Mouse (Mus musculus): Measurements from ENCODE around the gene Gm36176. TPM values are rescaled to one million over a fixed set of nuclear protein-coding genes. Genes with fewer than 3 reads are reported as not detected.
"Not testable (repeated sequence)": the region's sequence is repeated elsewhere in the genome, so short reads cannot be mapped to it uniquely, and the experiment has no call there.

Gm36176 gene
- polyA plus RNA-seq (2012; rRNA removed): not detected in 2 replicates

GRCm38 (mm10) chr10:77846503-77846902, at the start of gene Gm36176:
Gene Gm36176 (plus strand): TSS chr10:77846803.
- Histone ChIP-seq H3K4me1 (ENCODE audit: control insufficient read depth, insufficient read depth, low read length) (no peaks in the 10 kb centered on the region), H3K27ac (ENCODE audit: insufficient read depth, low read length) (no peak within 1 kb of the TSS), H3K4me3 (replicated peaks; ENCODE audit: insufficient read depth, low read depth, low read length) (no peak within 1 kb of the TSS), H3K27me3 (ENCODE audit: control insufficient read depth, insufficient read depth, low read length) (no peaks in the 10 kb centered on the region)
- no peak for DNase-seq
- WGBS: 69% methylated on average over 2 of the region's 3 CpGs
- no peak for TF ChIP-seq POLR2A (IDR thresholded peaks at IDR 0.05; ENCODE audit: borderline replicate concordance, insufficient read depth, low read length)
- no peak for TF ChIP-seq CTCF (IDR thresholded peaks at IDR 0.05; ENCODE audit: borderline replicate concordance, insufficient read depth, low read depth, low read length)

GRCm38 (mm10) chr10:77797677-77798076, 48.9 kb upstream of the Gm36176 start:
- Histone ChIP-seq H3K27me3 (ENCODE audit: control insufficient read depth, insufficient read depth, low read length) (no peaks in the 10 kb centered on the region), H3K27ac (ENCODE audit: insufficient read depth, low read length) (no peak overlapping the region), H3K4me3 (replicated peaks; ENCODE audit: insufficient read depth, low read depth, low read length) (no peak overlapping the region), H3K4me1 (ENCODE audit: control insufficient read depth, insufficient read depth, low read length) (no peaks in the 10 kb centered on the region)
- WGBS: 39% methylated on average over 3 of the region's 3 CpGs
- TF ChIP-seq POLR2A (IDR thresholded peaks at IDR 0.05; ENCODE audit: borderline replicate concordance, insufficient read depth, low read length): no peak
- TF ChIP-seq CTCF (IDR thresholded peaks at IDR 0.05; ENCODE audit: borderline replicate concordance, insufficient read depth, low read depth, low read length): no peak
- DNase-seq: no peak

GRCm38 (mm10) chr10:77798164-77798920, 48.3 kb upstream of the Gm36176 start:
- not testable (repeated sequence) for H3K27me3 ChIP-seq (ENCODE audit: control insufficient read depth, insufficient read depth, low read length); H3K4me3 ChIP-seq (replicated peaks; ENCODE audit: insufficient read depth, low read depth, low read length); H3K27ac ChIP-seq (ENCODE audit: insufficient read depth, low read length); H3K4me1 ChIP-seq (ENCODE audit: control insufficient read depth, insufficient read depth, low read length)
- 36% methylated on average over 3 of the region's 3 CpGs for WGBS
- peak in 1 of 2 experiments; percentile 23 for DNase-seq

DNA sequence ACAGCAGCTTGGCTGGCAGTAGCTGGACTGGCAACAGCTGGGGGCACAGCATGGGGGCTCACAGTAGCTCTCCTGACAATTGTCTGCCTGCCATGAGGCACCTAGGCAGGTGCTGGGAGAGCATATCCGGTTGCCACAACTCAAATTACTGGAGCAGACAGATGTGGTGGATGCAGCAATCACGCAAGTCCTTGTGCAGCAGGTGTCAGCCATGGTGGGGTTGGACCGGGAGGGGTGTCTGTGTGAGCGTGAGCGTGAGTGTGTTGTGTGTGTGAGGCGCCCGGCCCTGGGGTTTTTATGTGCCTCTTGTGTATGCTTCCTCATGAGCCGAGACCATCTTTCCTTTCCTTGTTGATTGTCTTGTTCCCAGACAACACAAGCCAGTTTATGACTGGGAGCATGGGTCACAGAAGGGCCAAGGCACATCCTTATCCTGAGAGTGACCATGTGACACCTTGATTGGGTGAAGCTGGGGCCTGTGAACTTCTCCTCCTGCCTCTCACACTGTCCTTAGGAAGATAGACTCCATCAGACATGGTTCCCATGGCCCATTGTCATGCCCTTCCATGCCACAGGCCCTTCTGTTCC, 47.6 kb upstream of the Gm36176 start, which contains the start of gene Gm19668:
Gene Gm19668 (minus strand): TSS at position 213 of the 588 bp plus-strand sequence.
- H3K4me3 ChIP-seq (replicated peaks; ENCODE audit: insufficient read depth, low read depth, low read length): no peak within 1 kb of the TSS
- 64% methylated on average over 8 of the region's 8 CpGs for WGBS
- no peaks in the 10 kb centered on the region for H3K4me1 ChIP-seq (ENCODE audit: control insufficient read depth, insufficient read depth, low read length)
- no peak for TF ChIP-seq CTCF (IDR thresholded peaks at IDR 0.05; ENCODE audit: borderline replicate concordance, insufficient read depth, low read depth, low read length)
- no peak for TF ChIP-seq POLR2A (IDR thresholded peaks at IDR 0.05; ENCODE audit: borderline replicate concordance, insufficient read depth, low read length)
- no peak for DNase-seq
- H3K27ac ChIP-seq (ENCODE audit: insufficient read depth, low read length): no peak within 1 kb of the TSS
- H3K27me3 ChIP-seq (ENCODE audit: control insufficient read depth, insufficient read depth, low read length): no peaks in the 10 kb centered on the region

- no peak overlapping the region for H3K4me3 ChIP-seq (replicated peaks; ENCODE audit: insufficient read depth, low read depth, low read length)
- TF ChIP-seq POLR2A (IDR thresholded peaks at IDR 0.05; ENCODE audit: borderline replicate concordance, insufficient read depth, low read length) (no peak), CTCF (IDR thresholded peaks at IDR 0.05; ENCODE audit: borderline replicate concordance, insufficient read depth, low read depth, low read length) (no peak)
- no peak for DNase-seq
- H3K27me3 ChIP-seq (ENCODE audit: control insufficient read depth, insufficient read depth, low read length): no peaks in the 10 kb centered on the region
- 75% methylated on average over 3 of the region's 3 CpGs for WGBS
- H3K27ac ChIP-seq (ENCODE audit: insufficient read depth, low read length): no peak overlapping the region
- H3K4me1 ChIP-seq (ENCODE audit: control insufficient read depth, insufficient read depth, low read length): no peaks in the 10 kb centered on the region
Measured at GRCm38 (mm10) chr10:77804095-77804494, 42.5 kb upstream of the Gm36176 start.

GRCm38 (mm10) chr10:77811743-77812142, 34.9 kb upstream of the Gm36176 start, which contains the start of gene Gm9507:
Gene Gm9507 (minus strand): TSS chr10:77811843.
- Histone ChIP-seq H3K4me3 (replicated peaks; ENCODE audit: insufficient read depth, low read depth, low read length) (no peak within 1 kb of the TSS), H3K4me1 (ENCODE audit: control insufficient read depth, insufficient read depth, low read length) (no peaks in the 10 kb centered on the region), H3K27ac (ENCODE audit: insufficient read depth, low read length) (no peak within 1 kb of the TSS), H3K27me3 (ENCODE audit: control insufficient read depth, insufficient read depth, low read length) (no peaks in the 10 kb centered on the region)
- WGBS: 59% methylated on average over 5 of the region's 5 CpGs
- no peak for DNase-seq
- no peak for TF ChIP-seq CTCF (IDR thresholded peaks at IDR 0.05; ENCODE audit: borderline replicate concordance, insufficient read depth, low read depth, low read length)
- TF ChIP-seq POLR2A (IDR thresholded peaks at IDR 0.05; ENCODE audit: borderline replicate concordance, insufficient read depth, low read length): no peak

GRCm38 (mm10) chr10:77814382-77814781, 32.2 kb upstream of the Gm36176 start, which contains the start of gene Gm2696:
Gene Gm2696 (plus strand): TSS chr10:77814682.
- Histone ChIP-seq H3K4me3 (replicated peaks; ENCODE audit: insufficient read depth, low read depth, low read length) (no peak within 1 kb of the TSS), H3K27ac (ENCODE audit: insufficient read depth, low read length) (no peak within 1 kb of the TSS), H3K27me3 (ENCODE audit: control insufficient read depth, insufficient read depth, low read length) (no peaks in the 10 kb centered on the region), H3K4me1 (ENCODE audit: control insufficient read depth, insufficient read depth, low read length) (no peaks in the 10 kb centered on the region)
- TF ChIP-seq POLR2A (IDR thresholded peaks at IDR 0.05; ENCODE audit: borderline replicate concordance, insufficient read depth, low read length) (no peak), CTCF (IDR thresholded peaks at IDR 0.05; ENCODE audit: borderline replicate concordance, insufficient read depth, low read depth, low read length) (no peak)
- 42% methylated on average over 4 of the region's 4 CpGs for WGBS
- DNase-seq: no peak

GRCm38 (mm10) chr10:77815514-77815913, 31.1 kb upstream of the Gm36176 start:
- no peak overlapping the region for H3K4me3 ChIP-seq (replicated peaks; ENCODE audit: insufficient read depth, low read depth, low read length)
- WGBS: 40% methylated on average over 5 of the region's 5 CpGs
- no peak for DNase-seq
- no peaks in the 10 kb centered on the region for H3K4me1 ChIP-seq (ENCODE audit: control insufficient read depth, insufficient read depth, low read length)
- H3K27ac ChIP-seq (ENCODE audit: insufficient read depth, low read length): no peak overlapping the region
- no peaks in the 10 kb centered on the region for H3K27me3 ChIP-seq (ENCODE audit: control insufficient read depth, insufficient read depth, low read length)
- TF ChIP-seq CTCF (IDR thresholded peaks at IDR 0.05; ENCODE audit: borderline replicate concordance, insufficient read depth, low read depth, low read length) (0 out of 2 replicates have a peak, but pooled peaks have one; percentile 5), POLR2A (IDR thresholded peaks at IDR 0.05; ENCODE audit: borderline replicate concordance, insufficient read depth, low read length) (no peak)

Data from cerebellum, adult 2 months (tissue).